ENCODE assay signal across 21 mouse cellular contexts in the genomic region with DNA sequence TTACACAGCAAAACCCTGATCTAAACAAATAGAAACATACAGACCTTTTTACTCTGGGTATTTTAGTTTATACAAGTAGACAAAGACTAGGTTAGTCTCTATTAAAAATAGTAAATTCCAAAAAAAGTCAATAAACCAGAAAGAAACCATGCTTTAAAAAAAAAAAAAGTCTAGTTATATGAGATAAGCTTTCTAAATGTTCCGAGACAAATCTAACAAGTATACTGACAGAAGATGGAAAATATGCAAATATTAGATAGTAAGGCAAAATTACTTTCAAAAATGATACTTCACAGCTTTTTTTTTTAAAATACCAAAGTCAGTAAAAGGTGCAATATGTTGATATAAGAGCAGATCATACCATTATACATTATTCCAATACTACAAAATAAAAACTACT. TPM values are rescaled to one million over a fixed set of nuclear protein-coding genes. Genes with fewer than 3 reads are reported as not detected.
DNase-seq lines count a peak whose midpoint lies in the region; ATAC-seq lines count a peak whose summit lies in the region.
"Had no signal": no experiment of that assay in that cellular context is flagged by ENCODE, and none has a peak within 500 bp of the region (broad histone marks: within the 10 kb centered on the region; RNA-seq: fewer than 3 reads in every experiment).

No protein-coding gene starts in this region.

- no peak overlapping the region for H3K4me3 ChIP-seq in liver, embryonic 12.5 days
- H3K4me3 ChIP-seq: embryonic facial prominence, embryonic 10.5 days; embryonic facial prominence, embryonic 12.5 days; forebrain, embryonic 13.5 days; forebrain, embryonic 15.5 days had no signal

- no peak overlapping the region for H3K4me2 ChIP-seq in liver, embryonic 12.5 days
- H3K4me2 ChIP-seq: embryonic facial prominence, embryonic 12.5 days; forebrain, embryonic 13.5 days; forebrain, embryonic 15.5 days had no signal

- no peak overlapping the region for H3K9ac ChIP-seq in liver, embryonic 12.5 days
- H3K9ac ChIP-seq: embryonic facial prominence, embryonic 12.5 days; forebrain, embryonic 13.5 days; forebrain, embryonic 15.5 days; forebrain, postnatal 0 days had no signal

- no peak overlapping the region for H3K27ac ChIP-seq in liver, embryonic 12.5 days
- H3K27ac ChIP-seq: embryonic facial prominence, embryonic 10.5 days; embryonic facial prominence, embryonic 12.5 days; forebrain, embryonic 13.5 days; forebrain, embryonic 15.5 days had no signal

- peaks cover 7% of the 10 kb centered on the region; the same call in 1 of the 2 replicates for H3K4me1 ChIP-seq in liver, embryonic 12.5 days
- H3K4me1 ChIP-seq: embryonic facial prominence, embryonic 10.5 days; embryonic facial prominence, embryonic 12.5 days; forebrain, embryonic 13.5 days; forebrain, embryonic 15.5 days had no signal

- H3K27me3 ChIP-seq in liver, embryonic 12.5 days (replicated peaks), result no peaks in the 10 kb centered on the region
- H3K27me3 ChIP-seq: embryonic facial prominence, embryonic 12.5 days; forebrain, embryonic 13.5 days; forebrain, embryonic 15.5 days; Patski had no signal

- WGBS in liver, embryonic 12.5 days (ENCODE audit: insufficient replicate concordance), result 85% methylated on average over 1 of the region's 1 CpGs

- H3K36me3 ChIP-seq in liver, embryonic 12.5 days, result peaks cover 34% of the 10 kb centered on the region

- peak; percentile 24 for DNase-seq in A20 (ENCODE audit: low read depth, low spot score)
- no peak for DNase-seq in kidney, adult 8-10 months
- no peak for DNase-seq in ovary, postnatal 14 days (ENCODE audit: low spot score)
- DNase-seq: adrenal gland, adult 2 months; adrenal gland, postnatal 10 days; adrenal gland, postnatal 25 days; cerebellum, adult 11-12 months; cerebellum, adult 2 months; cerebellum, adult 9-10 months; cerebellum, postnatal 10 days; cerebellum, postnatal 25 days; forebrain, postnatal 0 days had no signal

- ATAC-seq in CD4-positive, CD25-positive, alpha-beta regulatory T cell, adult 4 months, result peak; percentile 53
- peak; percentile 43 for ATAC-seq in activated CD4-positive, CD25-positive, alpha-beta regulatory T cell, adult 4 months
- no peak for ATAC-seq in liver, embryonic 12.5 days
- ATAC-seq: forebrain, embryonic 13.5 days; forebrain, embryonic 15.5 days; forebrain, postnatal 0 days; Patski had no signal

- no peaks in the 10 kb centered on the region for H3K9me3 ChIP-seq in liver, embryonic 12.5 days (replicated peaks)
- H3K9me3 ChIP-seq: embryonic facial prominence, embryonic 10.5 days; embryonic facial prominence, embryonic 12.5 days; forebrain, embryonic 13.5 days; forebrain, embryonic 15.5 days; G1E had no signal

RNA-seq across cellular contexts. Expression of a gene that starts 22.0 kb away (rescaled TPM):
- polyA plus RNA-seq in CD4-positive, CD25-positive, alpha-beta regulatory T cell, adult 4 months (2017; shearing (Covaris generic)), result 1 to 10 TPM; 1.4 to 2.4 TPM
- 1 to 10 TPM; 2.7 to 3.3 TPM for polyA plus RNA-seq in activated CD4-positive, CD25-positive, alpha-beta regulatory T cell, adult 4 months (2017; shearing (Covaris generic))
- 8.5 and 9.8 TPM in 2 replicates for polyA plus RNA-seq in liver, embryonic 12.5 days (2016; fragmentation: Nextera tagmentation; extraction: Ambion mirVana)

RNA-seq across cellular contexts. Expression of a gene that starts 22.7 kb away (rescaled TPM):
- 100 to 1,000 TPM; 156 to 163 TPM for polyA plus RNA-seq in CD4-positive, CD25-positive, alpha-beta regulatory T cell, adult 4 months (2017; shearing (Covaris generic))
- polyA plus RNA-seq in activated CD4-positive, CD25-positive, alpha-beta regulatory T cell, adult 4 months (2017; shearing (Covaris generic)), result 100 to 1,000 TPM; 129 to 152 TPM
- polyA plus RNA-seq in liver, embryonic 12.5 days (2016; fragmentation: Nextera tagmentation; extraction: Ambion mirVana), result 53.6 and 57.9 TPM in 2 replicates
